Mouse (Mus musculus): ENCODE measurements around the gene Ddah1.

Ddah1 gene

DNA sequence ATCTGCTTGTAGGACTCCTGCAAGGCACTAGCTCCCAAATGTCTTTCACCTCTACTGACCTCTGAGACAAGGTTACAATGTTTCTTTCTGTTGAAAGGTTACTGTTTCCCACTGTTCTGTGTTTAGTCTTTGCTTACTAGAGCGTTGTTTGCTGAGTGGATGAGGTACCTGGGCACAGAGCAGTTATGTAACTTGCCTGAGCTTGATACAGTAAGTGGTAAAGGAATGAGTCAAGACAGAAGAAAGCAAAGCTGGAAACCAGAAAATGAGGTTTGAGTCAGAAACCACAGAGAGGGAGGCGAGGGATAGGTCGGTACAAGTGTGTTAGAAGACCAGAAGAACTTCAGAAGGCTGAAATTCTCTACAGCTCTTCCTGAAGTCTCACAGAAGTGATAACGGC, 158.4 kb downstream of the Ddah1 start:
- no peak for DNase-seq

DNA sequence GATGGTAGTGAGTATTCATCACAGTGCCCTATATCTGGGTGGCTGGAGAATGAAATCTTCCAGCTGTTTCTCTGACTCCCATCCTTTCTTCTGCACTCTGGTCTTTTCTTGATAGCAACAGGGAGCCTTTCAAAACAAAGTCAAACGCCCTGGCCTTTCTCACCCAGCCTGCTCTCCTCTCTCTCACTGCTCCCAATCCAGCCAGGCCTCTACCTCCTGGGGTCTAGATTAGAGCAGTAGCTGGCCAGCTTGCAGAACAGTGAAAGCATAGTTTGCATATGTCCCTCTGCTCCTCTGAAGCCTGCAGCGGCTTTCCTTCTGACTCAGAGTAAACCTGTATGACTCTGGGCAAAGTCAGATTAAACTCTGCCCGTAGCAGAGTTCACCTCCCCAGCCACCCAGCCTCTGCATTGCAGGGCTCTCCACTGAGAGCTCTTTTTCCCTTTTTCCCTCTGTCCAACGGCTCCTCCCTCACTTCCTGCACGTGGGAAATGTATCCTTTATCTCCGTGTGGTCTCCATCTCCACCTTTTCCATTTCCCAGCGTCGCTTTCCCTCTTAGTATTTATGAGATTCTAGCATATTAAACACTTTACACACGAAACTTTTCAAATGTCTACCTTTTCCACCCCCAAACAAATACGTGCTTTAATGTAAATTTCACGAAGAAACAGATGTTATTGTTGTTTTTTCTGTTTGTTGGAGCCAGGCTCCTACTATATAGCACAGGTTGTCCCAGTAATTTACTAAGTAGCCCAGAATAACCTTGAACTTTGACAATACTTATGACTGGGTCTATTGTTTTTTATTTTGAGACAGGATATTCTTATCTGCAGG, 163.8 kb downstream of the Ddah1 start, which contains the start of gene Bcl10:
Bcl10 (plus strand) TSS at position 786 of the 836 bp plus-strand sequence.
- DNase-seq = no peak

DNA sequence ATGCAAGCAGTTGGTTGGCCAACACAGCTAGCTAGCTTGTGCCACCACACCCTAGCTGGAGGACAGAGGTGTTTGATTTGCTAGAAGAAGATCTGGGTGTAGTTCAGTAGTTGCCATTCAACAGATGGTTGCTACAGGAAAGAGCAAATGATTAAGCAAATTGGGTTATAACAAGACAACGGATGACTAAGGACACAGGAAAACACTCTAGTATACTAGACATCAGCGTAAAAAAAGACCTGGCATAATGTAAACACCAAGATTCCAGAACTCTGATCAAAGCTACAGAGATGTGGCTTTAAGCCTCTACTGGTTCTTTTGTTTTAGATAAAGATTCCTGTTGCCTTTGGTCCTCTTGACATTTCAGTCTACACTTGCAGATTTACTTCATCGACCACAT, 164.5 kb downstream of the Ddah1 start:
- DNase-seq = no peak

DNA sequence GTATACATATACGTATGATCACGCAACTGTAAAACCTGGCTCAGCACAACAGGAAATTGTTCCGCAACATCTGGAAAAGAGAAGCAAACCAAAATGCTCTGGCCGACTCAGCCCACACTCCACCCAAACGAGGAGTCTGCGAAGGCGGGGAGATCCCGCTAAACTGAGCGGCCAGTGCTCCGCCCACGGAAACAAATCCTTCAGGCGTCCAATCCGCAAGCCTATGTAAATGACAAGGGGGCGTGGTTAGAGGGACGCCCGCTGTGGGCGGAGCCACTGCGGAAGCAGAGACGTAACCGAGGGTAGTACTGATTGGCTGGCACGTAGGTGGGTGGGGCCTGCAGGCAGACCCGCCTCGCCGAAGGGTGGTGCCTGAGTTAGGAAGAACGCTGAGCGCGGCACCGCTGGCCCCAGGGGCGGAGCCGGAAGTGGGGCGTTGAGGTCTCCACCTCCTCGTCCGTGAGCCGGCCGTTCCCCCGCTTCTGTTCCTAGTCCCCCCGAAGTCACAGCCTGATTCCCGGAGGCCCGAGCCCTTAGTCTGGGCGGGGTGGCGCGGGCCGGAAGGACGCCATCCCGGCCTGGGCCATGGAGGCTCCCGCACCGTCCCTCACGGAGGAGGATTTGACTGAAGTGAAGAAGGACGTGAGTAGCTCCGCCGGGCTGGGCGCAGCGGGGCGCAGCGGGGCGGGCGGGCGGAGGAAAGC, 165.6 kb downstream of the Ddah1 start:
- DNase-seq = peak; percentile 97 to 99

DNA sequence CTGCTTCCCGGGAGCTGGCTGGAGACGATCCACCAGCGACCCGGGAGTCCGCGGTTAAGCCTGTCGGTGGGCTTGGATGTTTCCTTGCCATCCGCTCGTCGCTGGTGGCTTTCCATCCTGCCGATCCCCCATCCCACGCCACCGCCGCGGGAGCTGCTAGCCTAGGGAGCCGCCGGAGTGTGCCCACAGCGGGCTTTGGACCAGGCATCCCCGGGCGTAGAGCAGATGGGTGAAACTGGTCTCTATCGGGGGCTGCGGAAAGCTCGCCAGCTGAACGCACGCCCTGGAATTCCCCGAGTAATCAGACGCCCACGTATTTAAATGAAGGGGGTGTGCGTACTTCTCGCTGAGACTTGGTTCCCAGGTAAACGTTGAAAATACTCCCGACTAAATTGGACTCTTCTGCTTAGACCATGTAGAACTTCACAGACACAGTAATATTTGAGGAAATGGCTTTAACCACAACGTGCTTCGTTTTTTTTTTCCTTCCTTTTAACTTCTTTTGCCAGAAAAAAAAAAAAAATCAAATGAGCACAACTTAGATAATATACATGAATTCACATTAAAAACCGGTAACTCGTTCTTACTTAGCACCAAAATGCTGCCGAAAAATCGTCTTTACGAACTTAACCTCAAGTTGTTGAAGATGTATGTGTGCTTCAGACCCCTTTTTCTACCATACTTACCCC, 166.3 kb downstream of the Ddah1 start:
- peak in 1 of 2 experiments; percentile 71 for DNase-seq

DNA sequence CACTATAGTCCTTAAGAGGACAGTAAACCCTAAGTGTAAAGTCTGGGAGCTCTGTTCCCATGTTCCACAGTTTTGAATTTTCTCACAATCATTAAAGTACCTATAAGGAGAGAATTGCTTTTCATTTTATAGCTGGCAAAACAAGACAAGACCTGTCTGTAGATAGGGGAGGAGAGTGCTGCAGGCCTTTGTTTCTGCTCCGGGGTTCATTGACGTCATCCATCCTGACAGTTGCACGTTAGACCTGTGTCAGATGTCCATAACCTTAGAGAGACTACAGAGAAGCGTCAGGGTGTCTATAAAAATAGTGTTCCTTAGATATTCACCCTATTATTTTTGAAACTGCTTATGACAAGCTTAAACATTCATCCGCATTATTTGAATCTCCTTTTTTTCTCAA, 167.0 kb downstream of the Ddah1 start:
- DNase-seq = no peak

DNA sequence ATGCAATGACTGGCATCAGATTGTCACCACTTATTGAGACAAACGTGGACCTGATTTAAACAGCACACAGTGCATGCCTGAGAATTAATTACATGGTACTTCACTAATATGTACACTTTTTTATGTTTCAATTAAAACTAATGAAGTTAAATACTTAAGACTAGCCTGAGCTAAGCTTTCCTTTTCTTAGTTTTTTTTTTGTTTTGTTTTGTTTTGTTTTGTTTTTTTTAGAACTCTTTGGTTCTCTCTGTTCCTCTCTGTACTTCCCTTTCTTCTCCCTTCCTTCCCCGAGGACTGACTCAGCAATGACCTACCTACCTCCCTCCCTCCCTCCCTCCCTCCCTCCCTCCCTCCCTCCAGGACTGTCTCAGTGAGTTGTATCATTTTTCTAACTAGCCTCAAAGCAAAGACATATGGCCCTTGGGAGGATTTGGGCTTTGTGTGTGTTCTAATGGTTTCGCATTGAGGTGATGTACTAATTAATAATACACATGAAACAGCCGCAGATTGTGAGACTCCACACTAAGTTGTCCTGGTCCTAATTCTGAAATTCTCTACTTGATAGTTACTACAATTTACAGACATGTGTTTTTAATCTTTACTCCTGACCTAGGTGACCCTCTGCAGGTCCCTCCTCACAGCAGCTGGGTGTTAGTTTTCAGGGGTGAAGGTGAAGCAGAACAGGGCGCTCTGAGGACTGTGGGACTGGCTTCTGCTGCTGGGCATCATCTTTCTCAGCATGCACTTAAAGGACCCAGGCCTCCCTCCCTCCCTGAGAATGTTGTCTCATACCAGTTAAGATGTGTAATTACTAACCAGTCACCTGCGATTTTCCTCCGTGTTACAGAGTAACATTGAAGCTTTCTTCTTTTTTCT, 171.3 kb downstream of the Ddah1 start:
- DNase-seq = no peak

DNA sequence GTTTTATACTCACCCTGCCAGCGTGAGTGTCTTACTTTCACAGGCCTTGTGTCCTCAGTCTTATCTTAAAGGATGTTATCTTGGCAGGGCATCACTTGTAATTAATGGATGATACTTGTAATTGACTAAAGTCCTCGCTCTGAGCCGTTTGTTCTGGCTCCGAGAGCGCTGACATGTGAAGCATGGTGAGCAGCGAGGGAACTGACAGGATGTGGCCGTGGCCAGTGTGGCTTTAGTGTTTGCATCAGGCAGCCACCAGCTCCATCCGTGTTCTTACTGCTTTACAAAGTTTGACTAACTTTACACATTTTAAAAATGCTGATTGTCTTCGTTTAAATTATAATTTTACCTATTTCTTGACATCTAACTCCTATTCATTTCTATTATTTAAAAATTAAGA, 175.4 kb downstream of the Ddah1 start:
- no peak for DNase-seq

DNA sequence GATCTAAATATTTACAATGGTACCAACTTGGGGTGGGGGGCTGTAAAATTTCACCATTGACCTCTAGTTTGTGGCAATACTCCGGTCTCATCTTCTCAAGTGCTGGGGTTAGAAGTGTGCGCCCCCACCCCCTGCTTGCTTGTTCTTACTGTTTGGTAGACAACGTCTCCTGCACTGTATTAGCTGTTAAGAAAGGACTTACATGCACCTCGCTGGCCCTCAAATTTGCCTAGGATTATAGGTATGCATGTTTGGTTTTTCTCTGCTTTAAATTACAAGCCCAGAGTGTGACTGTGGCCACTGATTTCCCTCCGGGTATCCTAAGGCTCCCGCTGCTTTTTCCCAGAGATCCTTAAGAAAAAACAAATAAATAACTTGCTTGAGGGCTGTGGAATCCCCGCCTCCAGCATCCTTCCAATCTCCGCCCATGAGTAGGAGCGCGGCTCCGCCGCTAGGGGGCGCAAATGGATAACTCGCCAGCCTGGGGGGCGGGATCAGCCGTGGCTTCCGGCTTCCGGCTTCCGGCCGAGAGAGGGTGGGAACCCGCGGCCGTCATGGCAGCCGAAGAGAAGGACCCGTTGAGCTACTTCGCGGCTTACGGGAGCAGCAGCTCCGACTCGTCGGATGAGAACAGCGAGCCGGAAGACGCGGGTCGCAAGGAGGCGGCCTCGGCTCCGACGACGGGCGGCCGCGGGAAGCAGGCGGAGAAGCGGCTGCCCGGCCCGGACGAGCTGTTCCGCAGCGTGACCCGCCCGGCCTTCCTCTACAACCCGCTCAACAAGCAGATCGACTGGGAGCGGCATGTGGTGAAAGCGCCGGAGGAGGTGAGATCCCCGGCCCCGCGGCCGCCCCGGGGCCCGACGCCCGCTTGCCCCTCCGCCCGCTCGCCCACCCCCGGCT, 179.3 kb downstream of the Ddah1 start, which contains the start of gene 2410004B18Rik:
2410004B18Rik (plus strand) TSS at position 510 of the 900 bp plus-strand sequence.
- peak; percentile 92 to 96 for DNase-seq

DNA sequence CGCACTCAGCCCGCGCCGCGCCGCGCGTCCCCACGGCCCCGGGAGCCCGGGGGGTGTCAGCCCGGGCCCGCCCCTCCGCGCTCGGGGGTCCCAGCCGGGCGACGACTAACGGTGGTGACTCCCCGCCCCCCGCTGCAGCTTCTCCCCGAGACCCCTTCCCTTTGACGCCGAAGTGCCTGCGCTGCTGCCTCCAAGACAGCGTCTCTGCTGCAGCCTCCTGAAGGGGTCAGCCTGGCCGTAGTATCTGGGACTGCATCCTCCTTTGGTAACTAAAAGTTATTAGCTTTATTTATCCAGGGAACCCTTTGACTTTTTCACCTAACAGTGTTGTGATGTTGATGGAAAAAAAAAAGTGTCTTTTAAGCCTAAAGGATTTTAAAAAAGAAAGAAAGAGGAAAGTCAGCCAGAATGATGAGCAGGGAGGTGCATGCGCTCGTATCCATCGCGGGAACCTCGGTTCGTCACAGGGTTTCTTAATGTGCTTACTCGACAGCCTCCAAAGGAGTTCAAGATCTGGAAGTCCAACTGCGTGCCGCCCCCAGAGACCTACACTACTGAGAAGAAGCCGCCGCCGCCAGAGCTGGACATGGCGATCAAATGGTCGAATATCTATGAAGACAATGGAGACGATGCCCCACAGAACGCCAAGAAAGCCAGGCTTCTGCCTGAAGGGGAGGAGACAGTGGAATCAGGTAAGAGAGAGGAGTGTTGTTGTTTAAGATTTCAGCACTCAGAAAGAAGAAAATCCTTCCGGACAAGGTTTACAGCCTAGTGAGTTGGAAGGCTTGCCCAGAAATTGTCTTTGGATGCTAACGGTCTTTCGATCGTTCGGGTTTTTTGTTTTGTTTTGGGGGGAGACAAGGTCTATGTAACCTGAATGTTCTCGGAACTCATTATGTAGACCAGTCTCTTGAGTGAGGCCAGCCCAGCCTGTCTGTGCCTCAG, 180.2 kb downstream of the Ddah1 start:
- DNase-seq = peak in 1 of 2 experiments; percentile 45

DNA sequence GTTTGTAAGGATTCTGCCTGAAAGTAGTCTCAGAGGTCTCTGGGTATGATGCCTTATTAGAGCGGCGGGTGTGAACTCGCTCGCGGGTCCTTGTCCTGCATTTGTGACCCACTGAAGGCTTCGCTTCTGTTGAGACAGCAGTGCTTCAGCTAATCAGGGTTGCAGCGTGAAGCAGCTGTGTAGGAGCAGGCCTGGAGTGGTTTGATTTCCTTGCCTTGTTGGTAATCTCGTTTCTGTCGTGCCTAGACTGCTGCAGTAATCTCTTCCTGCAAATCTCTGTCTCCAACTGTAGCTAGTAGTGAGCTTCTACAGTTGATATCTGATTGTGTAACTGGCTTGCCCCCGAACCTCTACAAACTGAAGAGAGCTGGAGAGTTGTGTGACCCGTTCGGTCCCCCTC, 180.9 kb downstream of the Ddah1 start:
- DNase-seq = no peak

DNA sequence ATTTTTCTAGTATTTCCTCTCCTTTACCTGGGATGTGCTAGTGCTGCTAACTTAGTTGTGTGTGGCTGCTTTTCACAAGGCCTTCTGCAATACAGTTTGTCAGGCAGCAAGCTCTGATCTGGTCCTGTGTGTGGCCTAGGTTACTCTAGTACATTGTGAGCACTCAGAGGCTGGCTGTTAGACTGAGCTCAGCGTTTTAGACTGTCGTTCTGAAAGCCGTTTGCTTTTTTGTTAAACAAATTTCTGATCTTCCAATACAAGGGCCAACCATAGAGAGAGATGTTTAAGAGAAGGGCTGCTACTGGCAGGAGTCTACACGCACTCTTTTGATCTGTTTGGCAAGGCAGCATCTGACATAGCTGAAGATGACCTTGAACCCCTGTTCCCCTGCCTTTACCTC, 181.5 kb downstream of the Ddah1 start:
- no peak for DNase-seq

DNA sequence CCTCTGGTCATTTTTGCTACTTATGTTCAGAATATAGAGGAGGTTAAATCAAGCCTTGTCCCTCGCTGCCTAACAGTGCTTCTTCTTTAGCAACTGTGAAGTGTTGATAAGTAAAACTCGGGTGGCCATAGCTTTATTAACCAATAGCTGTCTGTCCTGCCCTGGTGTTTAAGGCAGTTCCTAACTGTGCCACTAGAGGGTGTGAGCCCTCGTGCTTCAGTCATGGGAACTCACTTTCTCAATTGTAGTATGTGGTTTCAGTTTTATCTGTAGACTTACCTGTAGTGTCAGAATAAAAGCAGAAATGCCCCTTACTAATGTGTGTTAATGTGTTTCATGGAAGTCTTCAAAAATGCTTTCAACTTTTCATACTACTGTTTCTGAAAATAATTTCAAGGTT, 183.5 kb downstream of the Ddah1 start:
- peak; percentile 64 to 75 for DNase-seq

Measured in cerebellum, postnatal 25 days (tissue).